Mouse (Mus musculus): ENCODE measurements around the gene Cwc22.

DNA sequence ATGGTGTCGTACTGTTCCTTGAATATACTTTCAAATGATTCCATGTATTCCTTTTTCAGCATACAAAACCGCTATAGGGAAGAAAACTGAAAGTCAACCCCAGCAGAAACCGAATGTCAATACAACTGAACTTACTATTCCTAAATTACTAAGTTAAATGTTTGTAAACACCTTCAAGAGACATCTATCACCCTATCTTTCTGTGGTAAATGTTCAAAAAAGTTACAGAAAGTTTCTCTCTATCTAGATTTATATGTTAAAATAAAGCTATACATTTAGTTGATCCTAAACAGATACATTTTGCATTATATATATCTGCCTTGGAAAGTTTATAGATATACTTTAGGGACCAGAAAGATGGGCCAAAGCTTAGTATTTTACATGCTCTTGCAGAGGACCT, 39.0 kb downstream of the Cwc22 start:
- TF ChIP-seq POLR2A (IDR thresholded peaks at IDR 0.05; ENCODE audit: low read depth, low read length) (no peak), CTCF (conservative IDR thresholded peaks at IDR 0.05; ENCODE audit: insufficient read depth, insufficient read length, low read depth, low read length) (no peak)
